Mouse (Mus musculus) megakaryocyte, embryonic 14.5 days (primary cell): Measurements from ENCODE around the gene Ptrh2.

Experiments used
- FLI1 ChIP-seq: IDR thresholded peaks from 2 replicates; pipeline ENCODE4 v1.6.1; 2012; ENCODE audit warnings: low read length, inconsistent platforms, mixed read lengths
- GATA1 ChIP-seq: IDR thresholded peaks from 3 replicates; pipeline ENCODE4 v1.6.1; 2012; ENCODE audit warnings: mixed read lengths, low read length, inconsistent platforms, borderline replicate concordance

- no peak for TF ChIP-seq GATA1
- no peak for TF ChIP-seq FLI1
These were observed 34.2 kb upstream of the Ptrh2 start for GRCm38 (mm10) chr11:86649542-86649941.
